Mouse (Mus musculus) layer of hippocampus, adult 18-20 months (tissue): ENCODE measurements around the gene Epha7. TPM values are rescaled to one million over a fixed set of nuclear protein-coding genes. Genes with fewer than 3 reads are reported as not detected.
A peak's percentile ranks its signal among the peaks of the same experiment; 100 is the strongest.

Experiments used
- DNase-seq, 2 experiments: peaks; one replicate each; pipeline ENCODE4 v3.0.0; 2022; ENCODE audit warnings: low spot score in 2 of 2
- long read RNA-seq: library from polyadenylated mRNA; stranded (forward); transcript quantifications from one replicate; pipeline ENCODE4 v2.0.0, GENCODE M21; 2021
- total RNA-seq, 2 experiments: library from RNA; stranded (reverse); gene quantifications; 2 replicates each; pipeline ENCODE4 v1.2.3; 2021

The Epha7 gene
- total RNA-seq: 100 to 1,000 TPM; 175 to 212 TPM
- long read RNA-seq, full-length matches to known transcripts: 173 of 227 reads
- long read RNA-seq, partial matches to known transcripts: 17 of 227 reads
- long read RNA-seq, other reads (novel, unspliced or antisense): 37 of 227 reads

DNA sequence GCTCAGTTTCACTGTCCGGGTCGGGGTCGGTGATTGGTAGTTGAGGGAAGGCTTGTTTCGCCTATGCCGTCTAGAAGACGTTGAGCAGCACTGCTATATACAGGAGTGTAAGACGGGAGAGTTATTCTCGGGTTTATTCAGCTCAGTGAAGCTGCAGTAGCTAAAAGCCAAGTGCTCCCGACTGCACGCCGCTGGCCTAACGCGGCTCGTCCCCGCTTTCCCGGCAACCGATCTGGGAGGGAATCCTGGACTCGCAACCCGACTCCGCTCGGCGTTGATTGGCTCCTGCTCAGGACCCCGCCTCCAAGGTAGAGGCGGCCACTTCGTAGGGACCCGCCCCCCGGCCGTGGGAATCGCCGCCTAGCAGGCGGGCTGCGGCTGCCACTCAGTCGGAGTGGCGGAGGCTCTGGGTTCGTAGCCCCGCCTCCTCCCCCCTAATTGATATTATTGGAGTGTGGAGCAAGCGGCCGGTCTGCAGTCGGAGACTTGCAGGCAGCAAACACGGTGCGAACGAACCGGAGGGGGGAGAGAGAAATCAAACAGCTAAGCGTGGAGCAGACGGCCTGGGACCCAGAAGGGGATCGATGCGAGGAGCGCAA lies at the start of gene Epha7:
Gene Epha7 (plus strand): TSS at position 441 of the 599 bp plus-strand sequence.
- DNase-seq: peak; percentile 97

DNA sequence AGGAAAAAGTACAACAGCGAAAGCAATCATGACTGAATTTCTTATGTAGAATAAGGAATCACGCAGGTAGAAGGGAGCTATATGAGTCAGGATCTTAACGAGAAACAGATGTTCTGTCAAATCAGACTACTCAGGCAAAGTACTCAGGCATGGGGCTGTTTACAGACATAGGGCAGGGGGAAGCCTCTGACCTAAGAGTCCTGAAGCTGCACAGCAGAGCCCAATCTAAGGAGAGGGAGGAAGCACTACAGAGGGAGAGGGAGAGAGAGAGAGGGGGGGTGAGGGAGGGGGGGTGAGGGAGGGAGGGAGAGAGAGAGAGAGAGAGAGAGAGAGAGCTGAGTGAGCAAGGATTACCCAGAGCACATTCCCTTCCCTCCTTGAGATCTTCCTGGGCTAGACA lies 29.0 kb upstream of the Epha7 start:
- no peak for DNase-seq

DNA sequence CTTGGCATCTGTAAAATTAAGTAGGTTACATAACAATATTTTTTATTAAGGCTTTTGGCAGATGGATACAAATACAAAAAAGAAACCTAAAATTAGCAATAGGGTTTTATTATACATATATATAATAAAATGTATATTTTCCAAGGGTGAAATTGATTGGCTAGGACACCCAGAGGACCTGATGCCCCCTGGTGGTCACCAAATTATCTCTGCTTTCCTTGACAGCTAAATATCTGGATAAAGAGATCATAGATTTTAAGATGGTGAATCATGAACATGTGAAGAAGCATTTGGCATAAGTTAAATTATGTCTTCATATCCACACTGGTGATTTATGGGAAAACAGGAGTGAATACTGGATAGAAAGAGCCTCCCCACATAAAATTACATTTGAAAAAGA lies 4.1 kb upstream of the Epha7 start:
- peak in 1 of 2 experiments; percentile 63 for DNase-seq

DNA sequence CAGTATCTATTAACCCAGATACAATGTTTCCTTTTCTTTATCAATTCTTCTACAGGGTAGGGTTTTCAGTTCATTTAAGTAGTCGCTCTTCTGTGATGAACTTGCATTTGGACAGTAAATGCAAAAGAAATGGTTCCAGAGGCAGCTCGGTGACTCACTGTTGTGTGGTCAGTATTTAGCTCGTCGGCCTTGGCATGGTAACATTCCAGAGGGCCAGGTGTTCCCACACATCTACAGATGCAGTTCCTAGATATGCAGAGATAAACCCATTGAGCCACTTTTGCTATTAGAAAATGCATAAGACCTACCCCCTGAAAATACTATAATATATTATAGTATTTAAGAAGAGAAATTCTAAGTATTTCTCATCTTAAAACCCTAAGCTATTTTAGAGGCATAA lies 3.2 kb upstream of the Epha7 start:
- DNase-seq: no peak

DNA sequence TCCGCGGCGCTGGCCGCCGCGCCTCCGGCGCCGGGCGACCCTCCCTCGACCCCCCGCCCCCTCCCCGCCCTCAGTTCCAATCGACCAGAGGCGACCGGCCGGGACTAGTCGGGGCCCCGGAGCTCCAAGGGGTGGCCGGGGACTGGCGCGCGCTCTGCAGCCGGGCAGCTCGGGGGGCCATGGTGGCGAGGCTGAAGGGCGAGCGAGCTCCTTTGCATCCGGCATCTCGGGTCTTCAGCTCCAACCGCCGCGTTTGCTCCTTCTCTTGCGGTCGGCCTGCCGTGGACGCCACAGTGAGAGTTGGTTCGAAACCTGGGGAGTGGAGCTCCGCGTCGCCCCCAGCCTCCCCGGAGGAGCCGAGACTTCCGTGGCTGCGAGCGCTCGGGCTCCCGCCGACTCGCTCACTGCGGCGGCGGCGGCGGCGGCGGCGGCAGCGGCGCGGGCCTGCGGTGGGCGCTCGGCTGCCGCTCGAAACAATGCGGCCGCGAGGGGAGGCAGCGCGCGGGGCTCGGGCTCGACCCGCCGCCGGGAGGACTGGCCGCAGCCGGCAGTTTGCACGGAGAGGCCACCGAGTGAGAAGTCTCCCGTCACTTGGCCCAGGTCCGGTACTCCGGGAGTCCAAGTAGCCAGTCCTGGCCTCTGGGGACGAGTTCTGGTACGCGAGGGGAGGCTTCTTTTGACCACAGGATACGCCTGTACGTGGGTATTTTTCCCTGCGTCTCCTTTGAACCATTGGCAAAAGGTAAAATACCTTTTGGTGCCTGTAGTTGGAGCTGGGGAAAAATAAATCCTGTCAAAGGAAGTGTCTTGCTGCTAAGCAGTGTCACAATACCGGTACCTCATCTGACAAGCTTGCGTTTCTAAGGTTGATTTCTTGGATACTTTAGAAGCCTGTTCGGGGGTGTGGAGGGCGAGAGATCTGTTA lies 882 bp downstream of the Epha7 start:
- DNase-seq: peak in 1 of 2 experiments; percentile 46

DNA sequence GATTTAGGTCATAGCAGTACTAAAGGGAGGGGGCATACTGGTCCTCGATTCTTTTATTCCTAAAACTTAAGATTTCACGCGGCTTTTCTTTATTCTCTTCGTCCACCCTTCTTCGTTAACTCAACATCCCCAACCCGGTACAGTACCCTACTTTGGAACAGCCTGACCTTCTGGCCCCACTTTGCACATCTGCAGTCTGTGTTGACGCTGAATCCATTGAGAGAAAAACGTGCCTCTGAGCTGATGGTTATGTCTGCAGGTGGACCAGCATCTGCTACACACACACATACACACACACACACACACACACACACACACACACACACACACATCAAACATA lies 1.5 kb downstream of the Epha7 start:
- DNase-seq: no peak

DNA sequence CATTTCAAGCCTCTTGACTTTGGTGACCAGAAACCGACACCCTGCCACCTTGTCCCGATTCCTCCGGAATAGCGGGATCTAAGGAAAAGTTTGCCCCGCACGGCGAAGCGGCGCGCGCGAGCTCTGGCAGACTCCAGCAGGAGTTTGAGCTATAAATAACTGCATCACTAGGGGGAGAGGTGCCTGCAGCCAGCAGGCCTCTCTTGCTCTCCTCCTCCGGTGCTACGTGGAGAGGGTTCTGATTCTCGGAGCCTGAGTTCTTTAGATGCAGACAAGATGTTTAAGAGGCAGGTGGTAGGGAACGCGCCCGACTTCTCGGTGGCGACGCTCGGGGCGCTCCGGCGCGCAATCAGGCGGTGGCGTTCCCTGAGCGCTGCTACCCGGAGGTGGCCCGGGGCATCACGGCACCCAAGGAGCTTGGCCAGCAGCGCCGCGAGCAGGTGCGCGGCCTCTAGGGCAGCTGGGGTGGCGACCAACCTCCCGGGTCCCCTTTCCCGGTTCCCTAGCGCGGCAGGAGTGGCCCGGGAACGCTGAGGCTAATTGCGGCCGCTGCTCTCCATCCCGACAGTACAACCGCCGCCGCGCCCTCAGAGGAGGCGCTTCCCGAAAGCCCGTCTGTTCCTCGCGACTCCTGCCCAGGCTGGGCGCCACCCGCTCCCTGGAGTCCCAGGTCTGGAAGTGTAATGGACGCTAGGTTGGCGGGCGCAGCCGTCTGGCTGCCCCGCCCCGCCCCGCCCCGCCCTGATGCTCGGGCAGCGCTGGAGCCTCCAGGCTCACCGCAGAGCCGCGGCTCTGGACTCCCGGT lies 2.1 kb downstream of the Epha7 start:
- DNase-seq: peak in 1 of 2 experiments; percentile 62

DNA sequence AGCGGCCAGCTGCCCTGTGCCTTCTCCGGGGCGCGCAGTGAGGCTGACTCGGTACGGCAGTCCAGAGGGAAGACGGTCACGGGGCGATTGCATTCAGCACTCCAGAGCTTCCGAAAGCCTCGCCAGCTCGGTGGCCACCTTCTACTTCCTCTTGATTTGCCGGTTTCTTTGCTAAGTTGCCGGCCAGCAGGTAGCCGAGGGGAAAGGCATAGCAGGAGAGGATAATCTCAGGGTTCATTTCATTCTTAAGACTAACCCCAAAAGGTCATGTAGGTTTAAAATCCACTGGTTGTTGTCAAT lies 2.6 kb downstream of the Epha7 start:
- DNase-seq: peak in 1 of 2 experiments; percentile 41

DNA sequence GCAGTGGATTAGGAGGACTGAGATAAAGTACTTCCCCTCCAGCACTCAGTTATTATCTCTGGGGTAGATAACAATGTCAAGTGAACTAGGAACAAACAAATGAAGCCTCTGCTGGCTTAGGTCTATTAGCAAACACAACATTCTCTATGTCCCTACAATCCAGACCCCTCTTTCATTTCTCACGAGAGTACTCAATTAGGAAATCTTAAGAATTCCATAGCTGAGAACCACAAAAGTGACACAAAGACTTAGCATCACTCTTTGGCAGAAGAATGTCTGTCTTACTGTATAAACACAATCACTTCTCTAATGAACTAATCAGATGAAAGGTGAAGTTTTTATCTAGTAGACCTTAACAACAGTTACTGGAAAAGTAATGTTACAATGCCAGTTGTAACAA lies 10.7 kb downstream of the Epha7 start:
- no peak for DNase-seq

DNA sequence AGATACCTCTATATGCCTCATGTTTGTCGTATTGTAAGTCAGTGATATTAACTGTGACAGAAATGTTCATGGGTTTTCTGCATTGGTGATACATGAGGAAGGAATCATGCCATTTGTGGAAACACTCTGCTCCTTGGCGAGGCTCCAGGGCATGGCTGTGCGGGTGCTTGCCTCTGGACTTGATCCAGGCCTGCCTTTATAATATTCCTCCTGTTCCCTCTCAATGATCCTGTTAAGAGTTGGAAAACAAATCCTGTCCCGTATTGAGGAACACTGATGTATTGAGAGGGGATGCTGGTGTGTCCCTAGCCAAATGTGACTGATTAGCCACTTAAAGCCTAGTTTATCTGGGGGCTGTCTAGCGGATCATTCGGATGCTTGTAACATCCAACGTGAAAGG lies 11.7 kb downstream of the Epha7 start:
- peak in 1 of 2 experiments; percentile 66 for DNase-seq

DNA sequence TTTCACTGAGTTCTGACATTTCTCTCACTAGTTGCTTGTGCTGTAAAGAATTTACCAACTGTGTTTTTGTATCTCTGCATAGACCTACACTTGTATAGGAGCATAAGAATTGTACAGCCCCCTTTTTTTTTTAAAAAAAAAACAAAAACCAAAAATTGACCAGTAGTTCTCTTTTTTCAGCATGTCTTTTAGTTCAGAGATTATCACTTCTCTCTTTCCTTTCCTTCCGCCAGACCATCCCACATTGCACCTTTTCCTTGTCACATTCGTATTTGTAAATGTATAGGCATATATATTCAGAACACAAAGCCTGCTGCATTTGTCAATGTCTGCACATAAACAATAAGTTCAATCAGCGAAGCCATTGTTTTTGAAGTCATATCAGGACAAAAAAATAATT lies 24.7 kb downstream of the Epha7 start:
- no peak for DNase-seq

DNA sequence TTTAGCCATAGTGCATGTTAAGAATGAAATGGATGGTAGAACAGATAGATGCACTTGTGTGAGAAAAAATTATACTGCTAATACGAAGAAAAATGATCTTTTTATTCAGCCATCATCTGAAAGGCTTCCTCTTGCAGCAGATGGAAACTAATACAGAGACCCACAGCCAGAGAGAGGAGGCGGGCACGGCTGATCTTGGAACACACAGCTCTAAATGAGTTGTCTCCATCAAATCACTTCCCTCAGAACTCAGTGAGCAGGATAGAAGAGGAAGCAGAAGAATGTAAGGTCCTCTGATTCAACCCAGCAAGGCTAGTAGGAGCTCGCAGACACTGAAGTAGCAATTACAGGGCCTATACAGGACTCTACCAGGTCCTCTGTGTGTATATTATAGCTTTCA lies 33.4 kb downstream of the Epha7 start:
- peak in 1 of 2 experiments; percentile 66 for DNase-seq

DNA sequence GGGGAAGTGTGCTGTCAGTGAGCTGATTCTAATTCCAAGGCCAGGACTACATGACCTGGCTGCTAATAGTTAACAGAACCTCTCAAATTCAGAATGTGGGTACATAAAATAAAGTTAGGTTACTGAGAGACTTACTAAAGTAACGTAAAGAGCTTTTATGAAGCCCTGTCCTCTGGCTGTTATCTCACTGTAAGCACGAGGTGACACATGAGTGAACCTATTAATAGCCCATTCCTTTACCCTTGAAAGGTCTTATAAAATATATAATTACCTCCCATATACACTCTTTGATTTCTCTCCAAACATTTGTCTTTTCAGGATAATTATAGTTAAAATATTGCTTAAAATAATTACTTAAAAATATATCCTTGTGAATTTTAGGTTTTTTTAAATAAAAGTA lies 37.5 kb downstream of the Epha7 start:
- no peak for DNase-seq

DNA sequence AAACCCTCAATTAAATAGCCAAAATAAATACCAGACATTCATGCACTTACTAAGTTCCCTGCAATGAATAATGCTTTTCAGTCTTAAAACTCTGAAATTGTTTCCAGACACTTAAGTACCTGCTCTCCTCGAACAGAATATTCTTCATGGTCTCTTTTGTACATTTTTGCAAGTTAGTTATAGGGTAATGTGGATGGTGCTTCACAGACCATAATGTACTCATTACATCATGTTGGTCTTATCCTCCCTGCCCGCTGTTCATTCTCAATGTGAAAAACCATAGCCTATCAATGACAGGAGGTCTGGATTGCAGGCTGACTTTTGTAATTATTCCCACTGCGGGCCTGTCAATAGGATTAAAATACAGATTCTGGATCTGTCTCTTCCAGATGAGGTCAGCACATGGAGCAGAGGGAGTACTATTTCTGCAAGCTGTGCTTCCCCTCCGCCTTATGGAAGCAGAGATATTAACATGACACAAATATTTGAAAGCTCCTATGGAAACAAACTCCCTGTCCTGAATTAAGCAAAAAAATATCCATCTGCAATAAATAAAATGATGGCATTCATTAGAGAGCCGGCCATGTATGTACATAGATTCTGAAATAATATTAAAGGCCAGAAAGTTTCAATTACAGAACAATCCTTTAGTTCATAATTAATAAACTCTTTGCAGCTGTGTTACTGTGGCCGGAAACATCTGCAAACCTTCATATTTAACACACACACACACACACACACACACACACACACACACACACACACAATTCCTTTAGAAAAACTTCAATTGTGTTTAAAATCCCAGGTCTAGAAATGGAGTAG lies 50.1 kb downstream of the Epha7 start:
- DNase-seq: peak in 1 of 2 experiments; percentile 65

DNA sequence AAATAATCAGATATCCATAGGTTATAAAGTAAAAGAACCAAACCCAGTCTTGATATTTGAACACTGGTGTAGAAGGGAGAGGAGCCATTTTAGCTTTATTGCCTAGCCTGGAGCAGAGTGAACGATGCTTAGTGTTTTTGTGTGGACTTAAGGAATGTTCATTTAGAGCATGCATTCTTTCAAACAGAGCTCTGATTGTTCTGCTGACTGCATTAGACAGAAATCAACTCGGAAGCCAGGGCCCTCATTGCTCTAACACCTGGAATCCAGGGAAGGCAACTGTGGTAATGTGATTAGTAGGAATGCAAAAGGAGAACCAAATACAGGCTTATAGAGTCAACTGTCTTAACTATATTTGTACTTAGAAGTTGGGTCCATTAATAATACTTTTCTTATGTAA lies 53.5 kb downstream of the Epha7 start:
- DNase-seq: no peak

DNA sequence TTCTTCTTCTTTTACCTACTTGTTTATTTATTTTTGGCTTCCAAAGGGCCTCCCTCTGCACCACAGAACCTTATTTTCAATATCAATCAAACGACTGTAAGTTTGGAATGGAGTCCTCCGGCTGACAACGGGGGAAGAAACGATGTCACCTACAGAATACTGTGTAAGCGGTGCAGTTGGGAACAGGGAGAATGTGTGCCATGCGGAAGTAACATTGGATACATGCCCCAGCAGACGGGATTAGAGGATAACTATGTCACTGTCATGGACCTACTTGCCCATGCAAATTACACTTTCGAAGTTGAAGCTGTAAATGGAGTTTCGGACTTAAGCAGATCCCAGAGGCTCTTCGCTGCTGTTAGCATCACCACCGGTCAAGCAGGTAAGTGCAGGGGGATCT lies 58.7 kb downstream of the Epha7 start:
- DNase-seq: no peak

DNA sequence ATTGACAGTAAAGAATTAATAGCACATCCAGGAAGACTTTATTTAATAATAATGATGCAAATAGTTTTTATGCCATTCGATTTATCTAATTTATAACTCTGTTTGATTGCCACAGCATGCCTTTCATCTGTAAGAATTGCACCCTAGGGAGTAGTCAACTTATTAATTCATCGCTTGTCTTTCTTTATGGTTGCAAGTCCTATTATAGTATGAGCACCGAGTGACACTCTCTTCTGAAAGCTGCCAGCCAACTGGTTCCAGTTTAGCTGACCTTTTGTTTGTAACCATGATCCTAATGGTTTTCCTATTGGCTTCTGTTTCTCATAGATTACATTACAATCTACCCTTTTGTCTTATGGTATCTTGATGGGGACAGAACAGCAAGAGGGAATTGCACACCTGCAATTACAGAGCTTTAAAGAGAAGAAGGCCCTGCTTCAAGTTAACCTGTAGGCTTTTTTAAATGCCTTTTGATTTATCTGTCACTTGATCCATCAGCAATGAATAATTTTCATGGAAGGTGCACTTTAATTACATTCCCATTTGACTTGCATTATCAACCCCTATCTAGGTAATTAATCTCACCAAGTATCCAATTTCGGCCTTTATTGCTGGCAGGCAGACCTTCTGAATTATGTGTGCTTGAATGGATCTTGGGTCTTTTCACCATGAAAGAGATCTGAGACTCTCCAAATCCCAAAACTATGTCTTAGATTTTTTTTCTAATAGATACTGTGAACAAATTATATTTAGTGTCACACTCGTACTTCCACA lies 68.5 kb downstream of the Epha7 start:
- DNase-seq: no peak

DNA sequence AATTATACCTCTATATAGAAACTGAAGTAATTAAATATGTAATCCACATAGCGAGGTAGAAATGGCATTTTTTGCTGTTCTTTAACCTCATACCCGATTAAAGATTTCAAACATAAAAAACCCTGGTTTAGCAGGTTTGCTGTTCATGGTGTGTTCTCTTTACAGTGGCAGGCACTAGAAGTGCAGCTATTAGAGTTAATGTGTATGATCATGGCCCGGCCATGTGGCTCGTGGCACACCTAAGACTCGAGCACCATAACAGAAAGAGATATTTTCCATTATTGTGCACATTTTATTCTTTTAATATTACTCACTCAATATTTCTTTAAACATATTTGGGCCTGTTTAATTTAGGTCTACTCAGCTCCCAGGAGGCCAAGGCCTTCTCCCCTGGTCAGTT lies 76.7 kb downstream of the Epha7 start:
- DNase-seq: no peak

DNA sequence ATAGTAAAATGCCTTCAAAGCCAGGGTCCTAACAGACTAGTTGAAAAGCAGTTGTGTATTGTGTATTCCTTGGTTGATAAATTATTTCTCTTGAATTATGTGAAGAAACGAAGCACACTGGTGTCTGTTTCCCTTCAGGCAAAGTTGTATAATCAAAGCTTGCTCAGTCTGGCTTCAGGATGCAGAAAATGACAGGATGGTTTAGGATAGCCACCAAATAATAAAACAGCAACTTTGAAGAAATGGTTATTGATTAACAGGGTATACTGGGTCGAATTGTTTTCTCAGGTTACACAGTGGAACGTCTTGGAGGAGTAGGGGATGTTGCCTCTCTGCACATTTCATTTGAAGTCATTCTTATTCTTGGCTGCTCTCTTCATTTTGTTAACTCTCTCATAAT lies 77.2 kb downstream of the Epha7 start:
- DNase-seq: no peak

DNA sequence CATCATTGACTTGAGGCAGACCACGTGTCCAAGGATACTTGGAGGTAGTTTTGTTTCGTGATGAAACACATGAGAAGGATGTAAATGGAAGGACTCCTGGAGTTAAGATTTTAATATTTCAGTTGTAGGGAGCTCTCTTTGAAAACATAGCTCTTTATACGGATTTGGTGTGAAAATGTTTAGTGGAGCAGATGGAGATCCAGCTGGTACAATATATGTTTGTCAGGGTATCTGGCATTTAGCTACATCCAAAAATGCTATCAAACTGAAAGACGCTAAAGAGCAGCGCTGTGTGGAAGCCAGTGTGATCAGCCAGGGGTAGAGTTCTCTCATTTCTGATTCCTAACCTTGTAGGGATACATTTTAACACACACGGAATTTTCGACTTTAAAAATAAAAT lies 82.5 kb downstream of the Epha7 start:
- DNase-seq: peak; percentile 50 to 89
